Mouse (Mus musculus) 3134 (cell line): ENCODE data around the gene Nfib.
A peak's percentile ranks its signal among the peaks of the same experiment; 100 is the strongest.

Experiments
- DNase-seq: peaks from one replicate; pipeline ENCODE4 v3.0.0-alpha.2; 2011; ENCODE audit warnings: low spot score; ENCODE audit not compliant: insufficient read length; ENCODE audit errors: extremely low read depth

Gene Nfib

DNA sequence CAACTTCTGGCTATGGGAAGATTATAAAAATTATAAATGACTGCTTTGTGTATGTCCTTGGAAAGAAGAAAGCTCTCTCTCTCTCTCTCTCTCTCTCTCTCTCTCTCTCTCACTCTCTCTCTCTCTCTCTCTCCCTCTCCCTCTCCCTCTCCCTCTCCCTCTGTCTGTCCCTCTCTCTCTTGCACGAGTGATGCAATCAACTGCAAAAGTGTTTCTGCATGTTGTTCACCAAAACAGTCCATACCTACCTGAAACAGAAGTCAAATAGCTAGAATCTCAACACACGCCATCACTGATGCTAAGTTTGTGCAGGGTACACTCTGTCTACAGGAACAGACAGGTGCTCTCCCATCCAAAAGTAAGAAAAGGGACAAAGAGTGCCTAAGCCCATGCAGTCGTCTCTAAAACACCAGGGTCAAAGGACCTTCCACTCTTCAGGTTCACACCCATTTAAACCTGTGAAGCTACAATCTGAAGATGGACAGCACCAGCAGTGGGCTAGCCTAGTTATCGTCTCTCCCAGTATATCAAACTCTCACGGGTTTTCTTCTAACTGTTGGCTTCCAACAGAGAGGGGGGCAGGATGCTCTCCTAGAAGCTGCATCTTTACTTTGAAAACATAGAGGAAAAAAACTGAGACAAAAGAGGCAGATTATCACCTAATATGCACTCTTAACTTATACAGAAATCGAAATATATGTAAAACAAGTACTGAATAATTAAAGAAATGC, 380.0 kb downstream of the Nfib start:
- no peak for DNase-seq

DNA sequence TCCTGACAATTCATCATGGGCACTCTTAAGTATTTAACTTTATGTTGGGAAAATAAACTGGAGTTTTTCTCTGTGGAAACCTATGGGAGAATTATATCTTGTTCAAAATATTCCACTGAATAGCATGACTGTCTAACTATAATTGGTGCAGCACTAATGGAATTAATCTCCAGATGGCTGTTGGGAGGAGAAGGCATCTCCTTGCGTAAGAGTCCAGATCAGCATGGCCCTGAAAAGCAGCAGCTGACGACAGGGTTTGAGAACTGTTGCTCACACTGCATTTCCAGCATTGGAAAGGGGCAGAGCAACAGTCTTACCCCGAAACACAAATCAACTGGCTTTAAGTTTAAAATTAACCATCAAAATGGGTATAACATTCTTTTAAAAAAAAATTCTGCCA, 380.6 kb downstream of the Nfib start:
- DNase-seq = no peak

DNA sequence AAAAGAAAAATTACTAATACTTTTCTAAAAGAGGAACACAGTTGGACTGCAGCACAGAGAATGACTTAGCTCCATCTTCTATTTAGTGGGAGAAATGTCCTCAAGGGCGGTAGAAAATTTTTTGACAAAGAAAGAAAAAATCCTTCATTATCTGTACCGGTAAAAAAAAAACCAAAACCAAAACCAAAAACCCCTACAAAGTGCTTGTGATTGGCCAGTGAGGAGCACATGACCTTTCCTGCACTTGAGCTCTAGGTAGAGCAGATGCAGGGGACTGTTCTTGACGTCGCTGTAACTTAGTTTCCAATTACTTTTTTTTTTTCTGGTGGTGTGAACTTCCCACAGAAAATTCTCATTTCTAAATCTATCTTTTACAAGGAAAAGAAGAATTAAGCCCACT, 384.5 kb downstream of the Nfib start:
- no peak for DNase-seq

DNA sequence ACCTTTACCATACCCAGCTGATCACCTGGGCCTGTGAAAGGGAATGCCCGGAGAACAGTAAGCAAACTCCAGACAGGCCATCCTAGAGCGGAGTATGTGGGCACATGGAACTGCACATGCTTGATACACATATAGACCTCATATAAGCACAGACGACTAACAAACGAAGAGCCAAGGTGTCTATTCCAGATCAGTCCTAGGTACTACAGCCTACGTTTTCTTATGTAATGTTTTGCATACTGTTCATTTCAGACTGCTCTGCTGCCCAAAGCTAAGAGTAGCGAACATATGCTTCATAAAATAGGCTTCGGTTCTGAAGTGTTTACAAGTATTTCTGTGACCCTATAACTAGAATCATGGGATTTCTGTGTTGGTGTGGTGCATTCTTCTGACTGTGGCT, 386.2 kb downstream of the Nfib start:
- DNase-seq = no peak

DNA sequence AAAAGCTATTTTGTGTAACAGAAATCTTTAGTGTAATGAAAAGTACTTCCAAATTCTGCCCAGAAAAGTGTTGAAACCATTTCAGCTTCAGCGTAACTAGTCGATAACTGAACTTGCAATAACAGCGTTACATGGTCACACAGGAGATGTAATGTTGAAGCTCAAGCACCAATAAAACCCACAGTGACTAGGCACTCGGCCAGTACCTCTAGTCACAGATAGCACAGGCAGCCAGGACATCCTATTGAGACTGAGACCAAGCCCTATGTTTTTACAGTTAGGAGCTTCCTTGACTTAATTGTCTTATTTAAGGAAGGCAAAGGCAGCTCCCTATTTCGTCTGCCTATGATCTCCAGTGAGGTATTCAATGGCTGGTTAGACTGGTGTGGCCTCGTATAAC, 389.4 kb downstream of the Nfib start:
- no peak for DNase-seq

DNA sequence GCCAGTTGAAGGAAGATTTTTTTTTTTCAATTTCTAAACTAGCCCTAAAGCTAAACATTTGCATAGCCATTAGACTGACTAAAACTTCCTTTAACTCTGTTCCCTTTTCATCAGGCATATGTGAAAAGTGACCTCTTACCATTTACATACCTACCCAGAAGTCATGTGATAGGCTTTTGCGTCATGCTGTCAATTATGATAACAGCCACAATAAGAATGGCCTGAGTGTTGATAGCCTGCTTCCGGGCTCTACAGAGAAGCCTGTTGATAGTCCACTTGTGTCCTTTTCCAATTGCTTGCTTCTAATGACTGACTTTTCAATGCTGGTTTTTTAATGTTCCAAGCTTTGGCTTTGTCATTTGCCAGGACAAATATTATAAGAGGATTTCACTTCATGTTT, 389.8 kb downstream of the Nfib start:
- no peak for DNase-seq

DNA sequence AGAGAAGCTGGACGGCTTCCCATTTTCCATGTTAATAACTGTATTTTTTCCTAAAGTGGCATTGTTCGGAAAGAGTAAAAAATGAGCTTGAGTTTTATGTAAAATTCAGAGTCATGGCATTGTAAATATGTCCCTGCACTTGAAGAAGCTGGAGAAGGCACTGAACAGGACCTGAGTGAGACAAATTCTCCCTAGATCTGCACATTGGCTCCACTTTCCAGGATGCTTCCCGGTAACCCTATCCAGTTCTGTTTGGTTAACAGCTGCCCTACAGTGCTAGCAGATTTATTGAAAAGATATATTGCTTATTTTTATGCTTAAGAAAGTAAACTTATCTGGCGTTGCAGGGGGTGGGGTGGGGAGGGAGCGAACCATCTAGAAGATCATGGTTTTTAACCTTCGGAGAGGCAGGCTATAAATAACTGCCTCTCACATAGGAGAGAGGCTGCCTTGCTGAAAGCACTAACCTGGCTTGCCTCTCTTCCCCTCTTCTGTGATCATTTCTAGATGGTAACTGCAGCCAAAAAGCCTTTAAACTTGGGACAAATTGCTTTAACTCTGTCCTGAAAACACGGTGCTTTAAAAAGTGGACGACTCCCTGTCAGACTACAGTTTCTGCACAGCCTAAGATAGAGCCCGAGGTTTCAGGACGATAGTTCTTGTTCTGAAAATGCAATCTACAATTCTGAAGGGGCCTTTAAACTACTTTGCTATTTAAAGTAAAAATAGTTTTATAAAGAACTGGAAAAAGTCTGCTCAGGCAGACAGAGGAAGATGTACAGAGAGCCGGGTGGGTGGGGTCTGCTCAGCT, 394.4 kb downstream of the Nfib start:
- DNase-seq = no peak

DNA sequence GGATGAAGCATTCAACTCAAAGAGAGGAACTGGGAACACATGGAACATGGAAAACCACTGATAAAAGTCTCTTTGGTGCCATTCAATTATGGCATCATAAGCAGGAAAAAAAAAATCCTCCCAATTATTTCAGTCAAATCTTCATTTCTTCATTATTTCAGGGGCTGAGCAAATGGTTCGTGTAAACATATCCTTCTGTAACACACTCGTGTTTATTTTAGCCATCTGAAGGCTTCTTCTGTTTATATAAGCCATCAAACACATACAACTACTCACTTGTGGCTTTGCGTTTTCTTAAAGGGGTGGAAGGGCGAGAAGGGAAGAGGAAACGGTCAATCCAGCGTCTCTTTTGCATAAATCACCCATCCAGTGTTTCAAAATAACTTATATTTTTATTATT, 399.5 kb downstream of the Nfib start:
- no peak for DNase-seq

DNA sequence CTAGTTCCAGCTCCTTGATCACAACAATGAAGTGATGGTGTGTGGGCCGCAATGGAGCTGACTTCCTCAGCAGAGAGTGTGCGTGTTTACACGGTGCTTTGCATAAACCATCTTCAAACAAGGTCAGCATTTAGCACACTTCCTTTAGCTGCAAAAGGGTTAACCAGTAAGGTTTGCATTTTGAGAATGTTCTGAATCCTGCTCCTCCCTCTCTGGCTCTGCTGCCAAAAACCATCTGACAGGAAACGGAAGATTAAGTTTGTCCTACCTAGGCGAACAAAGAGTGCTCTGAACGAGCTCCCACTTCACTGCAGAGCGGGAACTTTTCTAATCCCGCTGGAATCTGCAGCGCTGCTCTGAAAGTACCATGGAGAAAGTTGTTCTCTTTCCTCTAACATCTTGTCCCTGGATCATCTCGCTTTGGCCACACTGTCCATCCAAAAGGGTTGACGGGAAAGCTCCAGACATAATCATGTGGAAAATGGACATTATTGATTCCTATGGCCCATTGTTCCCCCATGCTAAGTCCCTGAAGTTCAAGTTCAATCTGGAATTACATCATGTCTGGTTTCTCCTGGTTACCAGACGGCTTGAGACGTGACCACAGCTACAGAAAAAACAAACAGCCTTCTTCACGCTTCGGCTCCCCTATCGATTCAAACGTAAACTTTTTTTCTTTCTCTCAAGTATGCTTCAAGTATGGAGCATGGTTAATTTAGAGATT, 401.2 kb downstream of the Nfib start:
- no peak for DNase-seq

DNA sequence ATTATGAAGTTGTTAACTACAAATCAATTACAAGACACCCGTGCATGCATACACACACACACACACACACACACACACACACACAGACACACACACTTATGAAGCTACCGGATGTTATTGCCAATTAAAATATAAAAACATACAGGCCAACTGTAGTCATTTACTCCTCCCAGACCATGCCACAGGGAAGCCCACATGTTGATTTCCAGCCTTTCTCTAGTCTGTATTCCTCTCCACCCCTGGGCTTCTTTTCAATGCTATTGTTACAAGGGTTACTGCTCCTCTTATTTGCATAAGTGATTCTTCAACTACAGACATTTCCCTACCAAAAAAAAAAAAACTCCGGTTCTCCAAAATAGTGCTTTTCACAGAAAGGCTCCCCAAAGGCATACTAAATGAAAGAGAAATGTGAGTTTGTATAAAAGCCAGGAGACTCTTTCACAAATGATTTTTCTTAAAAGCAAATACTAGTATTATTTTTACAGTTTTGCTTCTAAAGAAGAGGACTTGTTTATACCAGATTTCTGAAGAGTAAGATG, 402.1 kb downstream of the Nfib start:
- DNase-seq = no peak

DNA sequence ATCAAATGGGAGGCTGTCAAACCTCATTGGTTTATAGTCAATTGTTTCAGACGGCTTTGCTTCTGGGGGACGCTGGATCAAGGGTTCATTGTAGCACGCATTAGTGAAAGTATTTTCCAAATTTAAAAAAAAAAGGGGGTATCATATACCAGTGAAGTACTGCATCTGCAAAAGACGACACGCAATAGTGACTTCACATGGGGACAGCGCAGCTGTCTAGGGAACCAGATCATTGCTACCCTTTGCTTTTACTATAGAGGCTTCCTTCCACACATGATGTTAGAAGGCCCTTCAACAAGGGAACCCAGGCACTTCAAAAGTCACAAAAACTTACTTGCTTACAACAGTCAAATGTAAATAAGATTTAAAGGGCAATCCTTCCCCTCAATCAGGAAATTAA, 402.6 kb downstream of the Nfib start:
- DNase-seq = no peak

DNA sequence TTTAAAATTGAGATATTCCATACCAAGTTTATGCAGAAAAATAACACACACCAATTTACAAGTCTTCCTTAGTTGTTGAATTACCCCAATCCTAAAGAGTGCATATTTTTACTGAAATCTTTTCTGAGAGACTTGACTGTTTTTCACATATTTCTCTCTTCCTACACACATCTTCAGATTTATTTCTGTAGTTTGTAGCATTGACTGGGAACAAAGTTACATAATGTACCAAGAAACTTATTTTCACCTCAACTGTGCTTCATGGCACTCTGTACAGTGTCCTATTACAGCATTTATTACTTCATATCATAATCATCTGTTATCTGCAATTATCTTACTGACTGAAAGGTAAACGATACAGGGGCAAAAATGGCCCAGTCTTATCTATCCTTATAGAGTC, 406.9 kb downstream of the Nfib start:
- DNase-seq = no peak

DNA sequence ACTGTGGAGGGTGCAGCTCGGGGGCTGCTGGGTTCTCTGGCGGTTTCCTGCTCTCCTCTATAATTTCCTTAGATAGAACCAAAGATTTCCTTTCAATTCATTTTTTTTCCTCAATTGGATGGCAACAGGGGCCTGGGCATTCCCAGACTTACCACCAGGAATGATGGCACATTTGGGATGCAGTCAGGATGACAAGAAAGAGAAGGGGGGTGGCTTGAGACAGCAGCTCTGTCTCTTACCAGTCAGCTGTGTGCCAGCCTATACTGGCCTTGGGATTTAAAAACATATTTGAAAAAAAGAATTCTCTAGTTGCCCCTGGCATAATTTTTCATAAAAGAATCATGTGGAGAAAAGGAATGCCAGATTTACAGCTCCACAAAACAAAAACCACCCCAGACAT, 408.0 kb downstream of the Nfib start:
- DNase-seq = no peak

DNA sequence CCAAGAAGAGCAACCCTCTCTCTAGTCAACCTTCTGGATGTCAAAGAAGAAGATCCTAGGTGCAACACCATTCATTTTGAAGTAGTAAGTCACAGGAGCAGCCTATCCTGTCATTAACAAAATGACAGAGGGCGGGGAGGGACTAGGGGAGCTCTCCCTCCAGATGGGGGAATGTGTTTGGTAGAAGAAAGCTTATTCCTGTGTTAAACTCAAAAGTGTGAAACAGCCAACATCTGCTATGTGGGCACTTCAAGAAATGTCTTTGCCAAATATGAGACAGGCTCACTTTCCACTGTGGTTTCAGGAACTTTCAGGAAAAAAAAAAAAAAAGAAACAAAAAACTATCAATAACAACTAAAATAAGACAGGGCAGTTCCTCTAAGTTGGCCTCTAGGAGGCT, 411.5 kb downstream of the Nfib start:
- no peak for DNase-seq

DNA sequence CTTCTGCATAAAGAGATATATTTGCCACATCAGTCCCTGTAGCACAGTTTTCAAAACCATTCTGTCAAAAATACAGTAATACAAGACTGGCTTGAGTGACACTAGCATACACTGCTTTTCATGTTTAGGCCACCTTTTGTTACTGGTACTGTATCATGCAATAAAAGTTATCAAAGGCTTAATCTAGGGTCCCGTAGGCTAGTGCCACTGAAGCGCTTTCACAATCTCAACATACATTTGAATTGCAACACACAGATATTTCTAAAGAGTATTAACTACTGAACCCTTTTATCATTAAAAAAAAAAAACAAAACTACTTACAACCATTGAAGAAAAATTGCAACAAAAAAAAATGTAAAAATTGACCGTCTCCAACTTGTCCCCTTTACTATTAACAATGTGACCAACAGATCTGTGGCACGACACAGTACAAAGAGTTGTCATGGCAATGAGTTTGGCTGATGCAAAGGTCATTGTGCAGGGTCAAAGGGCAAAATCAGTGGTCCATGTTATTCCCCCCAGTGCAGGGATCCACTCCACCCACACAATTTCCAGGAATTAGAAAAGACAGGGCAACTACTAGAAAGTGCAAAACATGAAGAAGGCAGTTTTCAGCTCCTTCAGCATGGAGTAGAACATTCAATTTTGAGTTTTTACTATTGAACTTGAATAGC, 414.2 kb downstream of the Nfib start:
- DNase-seq = no peak

DNA sequence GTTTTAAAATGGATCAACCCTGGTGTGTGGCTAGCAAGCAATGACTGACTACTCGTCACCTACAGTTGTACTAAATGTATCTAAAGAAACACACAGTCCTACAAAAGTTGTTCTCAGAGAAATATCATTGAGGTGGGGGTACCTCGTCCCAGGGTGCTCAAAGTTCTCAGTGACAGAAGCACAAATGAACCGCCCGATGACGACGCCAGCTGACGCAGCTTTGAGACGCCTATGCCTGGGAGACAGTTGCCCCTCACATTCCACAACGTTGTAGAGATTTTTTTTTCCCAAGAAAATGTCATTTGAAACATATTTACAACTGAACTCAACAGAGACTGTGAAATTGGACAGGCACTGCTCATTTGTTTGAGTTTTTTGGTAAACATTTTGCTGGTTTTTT, 414.9 kb downstream of the Nfib start:
- no peak for DNase-seq

DNA sequence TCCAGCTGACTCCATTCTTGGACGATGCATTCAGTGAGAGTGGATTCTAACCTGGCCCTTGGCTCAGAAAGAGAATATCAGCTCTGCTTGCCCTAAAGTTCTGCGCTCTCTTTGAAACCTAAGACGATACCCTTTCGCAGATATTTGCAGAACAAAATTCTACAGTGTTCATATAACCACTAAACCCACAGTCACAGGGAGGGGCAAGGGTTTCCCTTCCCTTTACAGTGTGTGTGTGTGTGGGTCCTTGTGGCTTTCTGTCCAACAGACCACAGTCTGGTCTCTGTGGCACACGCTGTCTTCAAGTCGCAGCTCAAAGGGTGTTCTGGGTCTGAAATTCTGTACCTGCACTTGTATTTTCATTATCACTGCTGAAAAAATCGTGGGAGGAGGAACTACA, 416.0 kb downstream of the Nfib start:
- DNase-seq = no peak

DNA sequence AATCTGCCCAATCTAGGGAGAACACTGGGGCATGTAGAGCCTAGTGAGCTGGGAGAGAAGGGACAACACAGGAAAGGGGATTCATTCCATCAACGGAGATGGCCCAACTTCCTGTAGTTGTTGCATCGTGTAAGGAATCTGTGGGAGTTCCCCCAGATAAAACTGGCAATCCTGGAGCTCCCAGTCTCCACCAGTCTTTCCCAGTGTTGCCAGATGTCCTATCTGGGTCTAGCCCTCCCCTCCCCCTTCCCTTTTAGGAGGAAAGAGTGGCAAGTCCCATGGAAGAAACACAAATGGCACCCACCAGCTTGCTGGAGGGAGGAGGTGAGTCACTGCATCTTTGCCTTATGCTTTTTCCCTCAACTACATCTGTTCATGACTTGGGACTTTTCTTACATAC, 417.4 kb downstream of the Nfib start:
- DNase-seq = peak; percentile 20

DNA sequence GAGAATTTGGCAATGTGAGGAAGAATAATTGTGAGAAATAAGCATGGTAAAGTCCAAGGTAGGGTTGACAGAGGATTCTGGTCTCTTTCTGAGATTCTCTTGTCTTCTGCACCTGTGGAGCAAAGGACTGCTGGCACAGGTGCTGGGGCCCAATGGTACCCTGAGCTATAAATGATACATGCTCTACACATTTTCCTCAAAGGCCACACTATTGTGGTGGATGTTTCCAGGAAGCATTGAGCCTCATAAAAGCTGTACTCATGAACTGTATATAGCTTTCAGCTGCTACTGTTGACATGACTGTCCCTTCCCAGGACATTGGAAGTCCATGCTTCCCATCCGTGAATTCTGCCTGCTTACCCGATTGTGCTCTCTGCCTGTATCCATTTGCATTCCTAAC, 418.1 kb downstream of the Nfib start:
- no peak for DNase-seq

DNA sequence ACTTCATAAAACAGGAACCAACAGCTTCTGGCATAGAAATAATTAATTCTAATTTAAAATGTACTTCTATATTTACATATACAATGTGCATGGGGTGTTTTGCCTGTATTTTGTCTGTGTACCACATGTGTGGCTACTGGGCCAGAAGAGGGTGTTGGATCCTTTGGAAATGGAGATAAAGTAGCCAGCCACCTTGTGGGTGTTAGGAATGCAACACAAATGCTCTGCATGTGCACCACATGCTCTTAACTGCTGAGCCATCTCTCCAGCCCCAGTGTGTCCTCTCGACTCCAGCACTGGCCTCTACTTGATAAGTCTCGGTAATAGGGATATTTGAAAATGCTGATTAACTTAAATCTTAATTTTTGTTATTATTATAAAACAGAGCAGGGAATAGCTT, 418.6 kb downstream of the Nfib start:
- no peak for DNase-seq

DNA sequence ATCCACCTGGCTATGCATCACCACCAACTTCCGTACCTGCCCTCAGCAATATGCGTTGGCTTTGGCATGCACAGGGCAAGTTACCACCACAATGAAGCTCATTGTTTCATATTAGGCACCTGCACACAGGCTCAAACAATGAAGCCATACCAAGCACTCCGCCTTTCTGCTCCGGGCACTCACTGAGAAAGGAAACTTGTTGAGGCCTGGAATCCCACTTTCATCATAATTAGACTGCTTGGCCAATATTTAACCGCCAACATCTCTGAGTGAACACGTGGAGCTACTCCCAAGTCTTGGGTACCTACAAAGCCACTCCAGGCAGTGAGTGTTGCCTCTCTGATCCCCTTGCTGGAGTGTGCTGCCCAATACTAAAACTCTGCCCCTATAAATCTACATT, 422.0 kb downstream of the Nfib start:
- no peak for DNase-seq
